Mouse (Mus musculus): ENCODE data around the gene Otud1.

GRCm38 (mm10) chr2:19703020-19703613 is 45.6 kb downstream of the Otud1 start:
- no peak for TF ChIP-seq CTCF (IDR thresholded peaks at IDR 0.05; ENCODE audit: low read depth)
- no peak for TF ChIP-seq EP300 (IDR thresholded peaks at IDR 0.05; ENCODE audit: low read depth)
